Mouse (Mus musculus) liver, adult 2 months (tissue): Measurements from ENCODE around the gene Hoxc8.

Experiments
- CTCF ChIP-seq: fragments of 200-500 bp; IDR thresholded peaks from 2 replicates; pipeline ENCODE4 v1.5.1; 2011; ENCODE audit warnings: low read depth, low read length, control low read depth
- POLR2A ChIP-seq: fragments of 200-500 bp; IDR thresholded peaks from 2 replicates; pipeline ENCODE4 v1.6.1; 2011; ENCODE audit warnings: low read length, control low read depth; ENCODE audit not compliant: insufficient read depth; ENCODE audit errors: extremely low read depth

DNA sequence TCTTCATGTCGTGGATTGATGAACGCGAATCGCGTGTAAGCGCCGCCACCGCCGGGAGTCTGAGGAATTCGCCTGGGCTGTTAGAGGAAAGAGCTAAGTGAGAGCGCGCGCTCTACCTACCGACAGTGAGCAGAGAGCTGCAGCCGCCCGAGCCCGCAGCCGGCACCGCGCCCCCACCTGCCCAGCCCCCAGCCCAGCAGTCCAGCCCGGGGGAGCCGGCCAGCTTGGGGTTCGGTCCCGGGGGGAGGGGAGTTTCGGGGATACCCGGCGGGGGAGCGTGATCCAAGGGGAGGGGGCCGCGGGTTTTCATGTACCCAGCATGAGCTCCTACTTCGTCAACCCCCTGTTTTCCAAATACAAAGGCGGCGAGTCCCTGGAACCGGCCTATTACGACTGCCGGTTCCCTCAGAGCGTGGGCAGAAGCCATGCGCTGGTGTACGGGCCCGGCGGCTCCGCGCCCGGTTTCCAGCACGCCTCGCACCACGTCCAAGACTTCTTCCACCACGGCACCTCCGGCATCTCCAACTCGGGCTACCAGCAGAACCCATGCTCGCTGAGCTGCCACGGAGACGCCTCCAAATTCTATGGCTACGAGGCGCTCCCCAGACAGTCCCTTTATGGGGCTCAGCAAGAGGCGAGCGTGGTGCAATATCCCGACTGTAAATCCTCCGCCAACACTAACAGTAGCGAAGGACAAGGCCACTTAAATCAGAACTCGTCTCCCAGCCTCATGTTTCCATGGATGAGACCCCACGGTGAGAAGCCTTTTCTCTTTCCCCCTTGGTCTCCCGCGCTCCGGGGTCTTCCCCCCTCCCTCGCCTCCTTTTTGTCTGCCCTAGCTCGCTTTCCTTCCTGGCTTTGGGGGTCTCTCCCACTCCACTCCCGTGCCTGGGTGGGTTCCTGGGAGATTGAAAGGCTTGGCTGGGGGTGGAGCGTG lies at the start of gene Hoxc8:
- no peak for TF ChIP-seq CTCF
- TF ChIP-seq POLR2A: no peak
